Mouse (Mus musculus) thymus, adult 2 months (tissue): ENCODE results near the gene Clstn3. TPM values are rescaled to one million over a fixed set of nuclear protein-coding genes. Genes with fewer than 3 reads are reported as not detected.
"Not testable (repeated sequence)": the region's sequence is repeated elsewhere in the genome, so short reads cannot be mapped to it uniquely, and the experiment has no call there.

Experiments
- DNase-seq: peaks from one replicate; pipeline ENCODE4 v3.0.0; 2021
- H3K27ac ChIP-seq: fragments of 200-500 bp; 2 replicates; pipeline ENCODE4 v1.5.1; 2012; ENCODE audit warnings: low read length, control low read depth; ENCODE audit not compliant: control insufficient read depth, insufficient read depth
- H3K27me3 ChIP-seq: fragments of 200-500 bp; 2 replicates; pipeline ENCODE4 v1.6.1; 2012; ENCODE audit warnings: mild to moderate bottlenecking, low read length, moderate library complexity, mixed read lengths; ENCODE audit not compliant: control insufficient read depth, insufficient read depth
- H3K36me3 ChIP-seq: fragments of 200-500 bp; 2 replicates; pipeline ENCODE4 v1.6.1; 2012; ENCODE audit warnings: mild to moderate bottlenecking, low read length, moderate library complexity; ENCODE audit not compliant: control insufficient read depth, insufficient read depth
- H3K4me1 ChIP-seq: fragments of 200-500 bp; replicated peaks from 2 replicates; pipeline ENCODE4 v1.6.1; 2012; ENCODE audit warnings: low read length; ENCODE audit not compliant: control insufficient read depth, insufficient read depth
- H3K4me3 ChIP-seq: fragments of 200-500 bp; 2 replicates; pipeline ENCODE4 v1.5.1; 2012; ENCODE audit warnings: mild to moderate bottlenecking, low read length, control low read depth, moderate library complexity; ENCODE audit not compliant: control insufficient read depth, insufficient read depth
- CTCF ChIP-seq: fragments of 200-500 bp; IDR thresholded peaks from 2 replicates; pipeline ENCODE4 v1.5.1; 2012; ENCODE audit warnings: mild to moderate bottlenecking, control low read depth, low read length, moderate library complexity, borderline replicate concordance; ENCODE audit not compliant: control insufficient read depth, poor library complexity, insufficient read depth; ENCODE audit errors: extremely low read depth
- POLR2A ChIP-seq: fragments of 200-500 bp; IDR thresholded peaks from 2 replicates; pipeline ENCODE4 v1.6.1; 2012; ENCODE audit warnings: mild to moderate bottlenecking, low read length, control low read depth, moderate library complexity; ENCODE audit not compliant: control insufficient read depth, poor library complexity, insufficient read depth; ENCODE audit errors: extremely low read depth
- WGBS: fragments of 180-500 bp; shearing (Covaris S2); methylation state at CpG from one replicate; pipeline ENCODE4 v1.1.7; 2018; 5-methylcytosine and 5-hydroxymethylcytosine counted together
- polyA plus RNA-seq: library from polyadenylated mRNA; depleted of rRNA; stranded (reverse); fragments of >200 nt; gene quantifications from 2 replicates; pipeline ENCODE4 v1.2.3, GENCODE M21; 2012; rRNA removed

Gene Clstn3
- 9.0 and 16.6 TPM in 2 replicates for polyA plus RNA-seq

- Histone ChIP-seq H3K4me1 (peaks cover 15% of the 10 kb centered on the region), H3K27me3 (no peaks in the 10 kb centered on the region), H3K27ac (no peak within 1 kb of the TSS), H3K36me3 (no peaks in the 10 kb centered on the region), H3K4me3 (peak within 1 kb of the TSS; percentile 5; the same call in 1 of the 2 replicates)
- 18% methylated on average over 27 of the region's 27 CpGs for WGBS
- TF ChIP-seq CTCF (no peak), POLR2A (0 out of 2 replicates have a peak, but pooled peaks have one; percentile 31)
- DNase-seq: peak; percentile 89
These were observed at the start of gene Clstn3 for GRCm38 (mm10) chr6:124464305-124465271. TSS of gene Clstn3 (minus strand) at chr6:124464794.

GRCm38 (mm10) chr6:124512355-124512836, 47.8 kb upstream of the Clstn3 start, which contains the start of gene C1ra:
TSS of gene C1ra (plus strand) at chr6:124512405.
- 6% methylated on average over 6 of the region's 6 CpGs for WGBS
- Histone ChIP-seq H3K4me1 (0 out of 2 replicates have a peak, but pooled peaks cover 2% of the 10 kb centered on the region), H3K27me3 (no peaks in the 10 kb centered on the region), H3K27ac (no peak within 1 kb of the TSS), H3K36me3 (no peaks in the 10 kb centered on the region), H3K4me3 (no peak within 1 kb of the TSS)
- DNase-seq: peak; percentile 43
- TF ChIP-seq POLR2A (no peak), CTCF (no peak)

- DNase-seq: no peak
- H3K27ac ChIP-seq: no peak overlapping the region
- 68% methylated on average over 6 of the region's 6 CpGs for whole genome bisulfite sequencing
- H3K27me3 ChIP-seq: no peaks in the 10 kb centered on the region
- H3K4me1 ChIP-seq: 0 out of 2 replicates have a peak, but pooled peaks cover 2% of the 10 kb centered on the region
- no peak for TF ChIP-seq CTCF
- TF ChIP-seq POLR2A: no peak
- no peak overlapping the region for H3K4me3 ChIP-seq
- no peaks in the 10 kb centered on the region for H3K36me3 ChIP-seq
These were observed 47.3 kb upstream of the Clstn3 start for GRCm38 (mm10) chr6:124511936-124512335.

- H3K27me3 ChIP-seq, H3K4me3 ChIP-seq, DNase-seq, H3K36me3 ChIP-seq, H3K27ac ChIP-seq, H3K4me1 ChIP-seq: not testable (repeated sequence)
- WGBS: 93% methylated on average over 5 of the region's 5 CpGs
These were observed 44.6 kb upstream of the Clstn3 start for GRCm38 (mm10) chr6:124509192-124509591.

GRCm38 (mm10) chr6:124508292-124508691, 43.7 kb upstream of the Clstn3 start:
- DNase-seq: no peak
- no peak overlapping the region for H3K27ac ChIP-seq
- 80% methylated on average over 10 of the region's 10 CpGs for WGBS

GRCm38 (mm10) chr6:124506991-124507390, 42.4 kb upstream of the Clstn3 start:
- WGBS: 93% methylated on average over 6 of the region's 6 CpGs
- H3K4me3 ChIP-seq: no peak overlapping the region
- no peaks in the 10 kb centered on the region for H3K4me1 ChIP-seq
- no peaks in the 10 kb centered on the region for H3K36me3 ChIP-seq
- no peaks in the 10 kb centered on the region for H3K27me3 ChIP-seq
- H3K27ac ChIP-seq: no peak overlapping the region
- no peak for DNase-seq
- TF ChIP-seq CTCF (no peak), POLR2A (no peak)

More at GRCm38 (mm10) chr6:124508292-124508691, 43.7 kb upstream of the Clstn3 start:
- Histone ChIP-seq H3K27me3 (no peaks in the 10 kb centered on the region), H3K4me1 (0 out of 2 replicates have a peak, but pooled peaks cover 2% of the 10 kb centered on the region), H3K4me3 (no peak overlapping the region), H3K36me3 (no peaks in the 10 kb centered on the region)
- TF ChIP-seq CTCF (no peak), POLR2A (no peak)
